Comparison of ENCODE assay signal across 24 mouse cellular contexts in genomic region chr1:165843586-165843985, GRCm38 (mm10). TPM values are rescaled to one million over a fixed set of nuclear protein-coding genes. Genes with fewer than 3 reads are reported as not detected.
DNase-seq lines count a peak whose midpoint lies in the region; ATAC-seq and TF ChIP-seq lines count a peak whose summit lies in the region.
"Had no signal": no experiment of that assay in that cellular context is flagged by ENCODE, and none has a peak within 500 bp of the region (broad histone marks: within the 10 kb centered on the region; RNA-seq: fewer than 3 reads in every experiment).

No protein-coding gene starts in this region.

- no peak for TF ChIP-seq CTCF in cerebellum, adult 2 months (IDR thresholded peaks at IDR 0.05; ENCODE audit: borderline replicate concordance, insufficient read depth, low read depth, low read length)

- peak; percentile 45 to 61 for DNase-seq in cerebellum, postnatal 10 days
- DNase-seq in cerebellum, adult 2 months = no peak
- peak; percentile 61 for DNase-seq in CD4-positive, CD25-positive, alpha-beta regulatory T cell, adult 2 months (ENCODE audit: low read depth, low spot score)
- DNase-seq in naive thymus-derived CD4-positive, alpha-beta T cell, adult 2 months (ENCODE audit: low read depth) = peak; percentile 69
- DNase-seq in thymus, postnatal 25 days = peak; percentile 75
- DNase-seq in layer of hippocampus, postnatal 14 days (ENCODE audit: low spot score in 2 of 2) = no peak
- DNase-seq in heart, postnatal 25 days (ENCODE audit: low spot score) = no peak
- DNase-seq: cerebellum, adult 8-10 months; gastrocnemius, postnatal 10 days; heart, adult 11 months; heart, postnatal 4 days; kidney, adult 18-20 months; kidney, postnatal 10 days; lung, adult 18-20 months; lung, postnatal 36 days; spleen, adult 18-20 months had no signal

- peaks cover 3% of the 10 kb centered on the region; the same call in 1 of the 2 replicates for H3K27me3 ChIP-seq in cerebellum, adult 2 months (ENCODE audit: control insufficient read depth, insufficient read depth, low read length)
- H3K27me3 ChIP-seq in neural tube, embryonic 15.5 days (replicated peaks) = peaks cover 64% of the 10 kb centered on the region

- no peak overlapping the region for H3K4me2 ChIP-seq in neural tube, embryonic 15.5 days

- H3K4me3 ChIP-seq in cerebellum, adult 2 months (replicated peaks; ENCODE audit: insufficient read depth, low read depth, low read length) = no peak overlapping the region
- H3K4me3 ChIP-seq in neural tube, embryonic 15.5 days (replicated peaks) = no peak overlapping the region
- H3K4me3 ChIP-seq: erythroblast, embryonic 14.5 days had no signal

- H3K4me1 ChIP-seq in cerebellum, adult 2 months (ENCODE audit: control insufficient read depth, insufficient read depth, low read length) = peaks cover 4% of the 10 kb centered on the region; the same call in 1 of the 2 replicates
- peaks cover 26% of the 10 kb centered on the region for H3K4me1 ChIP-seq in neural tube, embryonic 15.5 days

- no peak overlapping the region for H3K27ac ChIP-seq in cerebellum, adult 2 months (ENCODE audit: insufficient read depth, low read length)
- no peak overlapping the region for H3K27ac ChIP-seq in neural tube, embryonic 15.5 days (replicated peaks)
- H3K27ac ChIP-seq: forebrain, embryonic 13.5 days; limb, embryonic 10.5 days; neural tube, embryonic 12.5 days had no signal

- no peak for ATAC-seq in neural tube, embryonic 15.5 days (ENCODE audit: low FRiP score)
- ATAC-seq: hindbrain, embryonic 16.5 days had no signal

- intact Hi-C loops in heart, postnatal 25 days (cut with DNase I) = no loop called here

- no peaks in the 10 kb centered on the region for H3K36me3 ChIP-seq in neural tube, embryonic 15.5 days
- H3K36me3 ChIP-seq: heart, embryonic 12.5 days; limb, embryonic 10.5 days; neural tube, embryonic 12.5 days had no signal

- WGBS in cerebellum, adult 2 months = 54% methylated on average over 3 of the region's 3 CpGs
- 53% methylated on average over 3 of the region's 3 CpGs for WGBS in neural tube, embryonic 15.5 days

- no peaks in the 10 kb centered on the region for H3K9me3 ChIP-seq in neural tube, embryonic 15.5 days (replicated peaks)
- H3K9me3 ChIP-seq: forebrain, embryonic 13.5 days; heart, embryonic 12.5 days; limb, embryonic 10.5 days; neural tube, embryonic 12.5 days had no signal

- no peak for TF ChIP-seq POLR2A in cerebellum, adult 2 months (IDR thresholded peaks at IDR 0.05; ENCODE audit: borderline replicate concordance, insufficient read depth, low read length)

- H3K9ac ChIP-seq in neural tube, embryonic 15.5 days (replicated peaks) = no peak overlapping the region
- H3K9ac ChIP-seq: heart, embryonic 12.5 days; neural tube, embryonic 12.5 days had no signal

RNA-seq across cellular contexts. Expression of gene Cd247, which starts 55.1 kb away (rescaled TPM):
- polyA plus RNA-seq in cerebellum, adult 2 months (2012; rRNA removed) = 0.24 and 0.29 TPM in 2 replicates
- not detected for total RNA-seq in layer of hippocampus, postnatal 14 days (2021)
- under 1 TPM; 0.39 to 0.60 TPM for total RNA-seq in heart, postnatal 25 days (2021)
- polyA plus RNA-seq in neural tube, embryonic 15.5 days (2015; fragmentation: Nextera tagmentation; extraction: Ambion mirVana) = 0.70 and 7.6 TPM in 2 replicates
- total RNA-seq: left cerebral cortex, adult 18-20 months had no signal

Comparison
In these comparisons a context has a peak if more than half of its experiments do, and no peak if none do; other contexts are left out.
1. DNase-seq: peak in cerebellum, postnatal 10 days (2 of 2), CD4-positive, CD25-positive, alpha-beta regulatory T cell, adult 2 months (single experiment), naive thymus-derived CD4-positive, alpha-beta T cell, adult 2 months (single experiment) and thymus, postnatal 25 days (single experiment); none in cerebellum, adult 2 months (0 of 2), layer of hippocampus, postnatal 14 days (0 of 2) and heart, postnatal 25 days (single experiment).